In the genomic region with DNA sequence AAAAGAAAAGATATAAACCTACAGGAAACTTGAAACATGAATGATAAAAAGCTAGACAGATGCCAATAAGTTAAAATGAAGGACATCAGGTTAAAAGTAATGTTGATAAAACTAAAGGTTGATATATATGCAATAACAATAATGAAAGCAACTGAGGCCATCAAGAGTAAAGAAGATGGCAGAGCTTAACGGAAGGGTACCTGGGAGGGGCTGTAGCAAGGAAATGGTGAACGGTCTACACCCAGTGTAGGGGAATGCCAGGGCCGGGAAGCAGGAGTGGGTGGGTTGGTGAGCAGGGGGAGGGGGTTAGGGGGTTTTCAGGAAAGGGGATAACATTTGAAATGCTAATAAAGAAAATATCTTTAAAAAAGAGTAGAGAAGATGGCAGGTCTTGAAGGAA, we compare ENCODE assay signal across 25 mouse cellular contexts.
"Had no signal": no experiment of that assay in that cellular context is flagged by ENCODE, and none has a peak within 500 bp of the region (broad histone marks: within the 10 kb centered on the region; RNA-seq: fewer than 3 reads in every experiment).

No protein-coding gene starts in this region.

- H3K4me3 ChIP-seq: embryonic facial prominence, embryonic 10.5 days; embryonic facial prominence, embryonic 12.5 days; embryonic facial prominence, embryonic 13.5 days; embryonic facial prominence, embryonic 15.5 days; erythroblast, embryonic 14.5 days; forebrain, embryonic 10.5 days; forebrain, embryonic 12.5 days; forebrain, embryonic 13.5 days; forebrain, embryonic 15.5 days; gastrocnemius, adult 2 months; heart, adult 2 months; heart, embryonic 10.5 days had no signal

- H3K9me3 ChIP-seq: embryonic facial prominence, embryonic 10.5 days; embryonic facial prominence, embryonic 12.5 days; embryonic facial prominence, embryonic 13.5 days; embryonic facial prominence, embryonic 15.5 days; forebrain, embryonic 10.5 days; forebrain, embryonic 12.5 days; forebrain, embryonic 13.5 days; forebrain, embryonic 15.5 days; heart, embryonic 10.5 days had no signal

- H3K9ac ChIP-seq: embryonic facial prominence, embryonic 12.5 days; embryonic facial prominence, embryonic 13.5 days; embryonic facial prominence, embryonic 15.5 days; forebrain, embryonic 12.5 days; forebrain, embryonic 13.5 days; forebrain, embryonic 15.5 days; forebrain, postnatal 0 days had no signal

- H3K27me3 ChIP-seq: embryonic facial prominence, embryonic 12.5 days; embryonic facial prominence, embryonic 13.5 days; embryonic facial prominence, embryonic 15.5 days; forebrain, embryonic 12.5 days; forebrain, embryonic 13.5 days; forebrain, embryonic 15.5 days had no signal

- H3K27ac ChIP-seq: embryonic facial prominence, embryonic 10.5 days; embryonic facial prominence, embryonic 12.5 days; embryonic facial prominence, embryonic 13.5 days; embryonic facial prominence, embryonic 15.5 days; forebrain, embryonic 10.5 days; forebrain, embryonic 12.5 days; forebrain, embryonic 13.5 days; forebrain, embryonic 15.5 days; gastrocnemius, adult 2 months; heart, adult 2 months; heart, embryonic 10.5 days had no signal

- H3K4me1 ChIP-seq: embryonic facial prominence, embryonic 10.5 days; embryonic facial prominence, embryonic 12.5 days; embryonic facial prominence, embryonic 13.5 days; embryonic facial prominence, embryonic 15.5 days; forebrain, embryonic 10.5 days; forebrain, embryonic 12.5 days; forebrain, embryonic 13.5 days; forebrain, embryonic 15.5 days; heart, embryonic 10.5 days had no signal

- DNase-seq: cerebellum, adult 9-11 months; cerebellum, postnatal 10 days; cerebellum, postnatal 14 days; cerebellum, postnatal 25 days; cerebellum, postnatal 36 days; embryo, embryonic 11 days; forebrain, postnatal 0 days; gastrocnemius, adult 2 months; gastrocnemius, postnatal 10 days; gastrocnemius, postnatal 14 days; gastrocnemius, postnatal 25 days; gastrocnemius, postnatal 36 days; heart, adult 11 months; heart, adult 18-20 months; heart, adult 2 months had no signal

- H3K36me3 ChIP-seq: embryonic facial prominence, embryonic 10.5 days; embryonic facial prominence, embryonic 12.5 days; embryonic facial prominence, embryonic 13.5 days; embryonic facial prominence, embryonic 15.5 days; forebrain, embryonic 10.5 days; forebrain, embryonic 12.5 days; forebrain, embryonic 15.5 days; heart, embryonic 10.5 days had no signal

- H3K4me2 ChIP-seq: embryonic facial prominence, embryonic 12.5 days; embryonic facial prominence, embryonic 13.5 days; embryonic facial prominence, embryonic 15.5 days; forebrain, embryonic 12.5 days; forebrain, embryonic 13.5 days; forebrain, embryonic 15.5 days had no signal
